Mouse (Mus musculus): ENCODE measurements around the gene Saa4. TPM values are rescaled to one million over a fixed set of nuclear protein-coding genes. Genes with fewer than 3 reads are reported as not detected.

Gene Saa4
- polyA plus RNA-seq (2015; fragmentation: Illumina TruSeq; extraction: RNeasy Lipid Tissue Mini Kit (QIAGEN cat#74804); ENCODE audit: low read depth, low replicate concordance), result not detected

DNA sequence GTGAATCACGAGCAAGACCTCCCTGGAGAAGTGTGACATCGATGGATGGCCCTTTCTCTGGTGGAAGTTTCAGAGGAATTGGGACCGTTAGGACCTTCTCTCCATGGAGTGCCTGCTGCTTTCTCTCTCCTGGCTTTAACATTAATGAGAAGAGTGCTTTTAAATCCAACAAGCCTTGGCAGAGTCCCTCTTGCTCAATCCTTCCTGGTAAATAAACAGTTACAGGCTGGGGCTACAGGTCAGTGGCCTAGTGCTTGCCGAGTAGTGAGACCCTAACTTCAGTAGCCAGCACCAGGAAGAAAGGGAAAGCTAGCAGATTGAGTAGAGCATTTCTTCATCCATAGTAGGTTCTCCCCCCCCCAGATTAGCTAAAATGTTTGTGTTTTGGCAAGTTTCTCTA is at the start of gene Saa4:
Saa4 (minus strand) TSS at position 146 of the 400 bp plus-strand sequence.

DNA sequence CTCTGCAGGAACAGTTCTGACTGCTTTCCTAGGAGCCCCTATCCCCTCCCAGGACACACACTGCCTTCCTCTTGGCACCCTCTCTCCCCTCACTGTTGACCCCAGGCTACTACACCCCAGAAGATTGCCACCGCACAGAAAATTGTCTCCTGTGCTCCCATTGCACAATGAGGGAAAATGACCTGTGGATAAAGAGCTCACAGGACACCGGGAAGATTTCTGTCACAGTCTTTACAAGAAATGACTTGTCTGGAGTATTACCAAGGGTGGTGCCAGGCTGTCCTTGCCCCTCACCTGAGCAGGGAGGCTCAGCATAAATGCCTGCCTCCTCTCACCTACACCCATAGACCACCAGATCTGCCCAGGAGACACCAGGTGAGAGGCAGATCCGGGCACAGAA is 19.1 kb upstream of the Saa4 start, which contains the start of gene Saa2:
Saa2 (plus strand) TSS at position 301 of the 400 bp plus-strand sequence.

DNA sequence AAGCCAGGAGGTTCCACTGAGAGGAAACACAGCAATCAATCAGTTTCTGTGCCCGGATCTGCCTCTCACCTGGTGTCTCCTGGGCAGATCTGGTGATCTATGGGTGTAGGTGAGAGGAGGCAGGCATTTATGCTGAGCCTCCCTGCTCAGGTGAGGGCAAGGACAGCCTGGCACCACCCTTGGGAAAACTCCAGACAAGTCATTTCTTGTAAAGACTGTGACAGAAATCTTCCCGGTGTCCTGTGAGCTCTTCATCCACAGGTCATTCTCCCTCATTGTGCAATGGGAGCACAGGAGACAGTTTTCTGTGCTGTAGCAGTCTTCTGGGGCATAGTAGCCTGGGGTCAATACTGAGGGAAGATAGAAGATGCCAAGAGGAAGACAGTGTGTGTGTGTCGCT is 10.5 kb upstream of the Saa4 start, which contains the start of gene Saa1:
Saa1 (minus strand) TSS at position 101 of the 400 bp plus-strand sequence.

DNA sequence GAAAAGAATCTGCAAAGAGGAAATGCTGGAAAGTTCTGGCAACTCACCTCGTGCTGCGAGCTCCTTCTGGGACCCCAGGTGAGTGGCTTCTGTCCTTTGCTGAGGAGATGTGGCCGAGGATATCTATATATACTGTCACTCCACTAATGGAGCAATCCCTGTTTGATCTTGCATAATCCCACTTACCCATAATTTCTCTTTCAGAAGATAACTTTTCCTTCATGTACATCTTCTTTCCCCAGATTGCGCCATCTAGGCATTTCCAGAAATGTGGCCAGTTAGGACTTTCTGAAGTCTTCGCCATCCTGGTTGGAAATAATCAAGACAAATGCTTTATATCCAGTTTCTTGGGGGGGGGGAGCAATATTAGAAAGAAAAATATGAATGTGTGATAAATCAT is 16.8 kb downstream of the Saa4 start, which contains the start of gene Saa3:
Saa3 (minus strand) TSS at position 101 of the 400 bp plus-strand sequence.

DNA sequence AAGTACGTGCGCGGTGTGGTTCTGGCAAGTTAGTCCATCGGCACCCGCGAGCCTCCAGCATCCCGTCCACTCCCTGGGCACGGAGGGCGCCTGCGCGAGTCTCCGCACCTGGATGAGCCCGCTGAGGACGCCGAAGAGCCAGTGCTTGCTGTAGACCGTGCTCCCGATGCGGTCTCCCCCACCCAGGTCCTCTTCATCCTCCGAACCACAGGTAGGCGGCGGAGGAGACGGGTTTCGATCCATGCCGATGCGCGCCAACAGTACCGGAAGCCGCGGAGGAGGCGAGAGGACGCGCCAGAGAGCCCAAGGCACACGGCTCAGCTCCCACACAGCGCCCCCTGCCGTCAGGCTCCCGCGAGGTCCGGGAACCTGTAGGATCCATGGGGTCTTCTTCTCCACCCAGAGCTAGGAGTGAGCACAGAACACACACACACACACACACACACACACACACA is 22.0 kb downstream of the Saa4 start, which contains the start of gene Saal1:
Saal1 (minus strand) TSS at position 291 of the 455 bp plus-strand sequence.

Other genes starting within 250 kb of the Saa4 start
- gene Sergef, start 92.8 kb downstream of the Saa4 start, polyA plus RNA-seq (2015; fragmentation: Illumina TruSeq; extraction: RNeasy Lipid Tissue Mini Kit (QIAGEN cat#74804); ENCODE audit: low read depth, low replicate concordance), result 35.9 TPM
- gene Tph1, start 60.1 kb downstream of the Saa4 start, polyA plus RNA-seq (2015; fragmentation: Illumina TruSeq; extraction: RNeasy Lipid Tissue Mini Kit (QIAGEN cat#74804); ENCODE audit: low read depth, low replicate concordance), result 0.95 TPM
- 6.8 TPM for gene Saal1, start 21.9 kb downstream of the Saa4 start, polyA plus RNA-seq (2015; fragmentation: Illumina TruSeq; extraction: RNeasy Lipid Tissue Mini Kit (QIAGEN cat#74804); ENCODE audit: low read depth, low replicate concordance)
- gene Saa3, start 16.9 kb downstream of the Saa4 start, polyA plus RNA-seq (2015; fragmentation: Illumina TruSeq; extraction: RNeasy Lipid Tissue Mini Kit (QIAGEN cat#74804); ENCODE audit: low read depth, low replicate concordance), result not detected
- gene Saa1, start 10.4 kb upstream of the Saa4 start, polyA plus RNA-seq (2015; fragmentation: Illumina TruSeq; extraction: RNeasy Lipid Tissue Mini Kit (QIAGEN cat#74804); ENCODE audit: low read depth, low replicate concordance), result not detected
- gene Saa2, start 19.2 kb upstream of the Saa4 start, polyA plus RNA-seq (2015; fragmentation: Illumina TruSeq; extraction: RNeasy Lipid Tissue Mini Kit (QIAGEN cat#74804); ENCODE audit: low read depth, low replicate concordance), result not detected
- gene Hps5, start 63.5 kb upstream of the Saa4 start, polyA plus RNA-seq (2015; fragmentation: Illumina TruSeq; extraction: RNeasy Lipid Tissue Mini Kit (QIAGEN cat#74804); ENCODE audit: low read depth, low replicate concordance), result 14.3 TPM
- 35.0 TPM for gene Gtf2h1, start 63.5 kb upstream of the Saa4 start, polyA plus RNA-seq (2015; fragmentation: Illumina TruSeq; extraction: RNeasy Lipid Tissue Mini Kit (QIAGEN cat#74804); ENCODE audit: low read depth, low replicate concordance)
- gene Ldha, start 108.9 kb upstream of the Saa4 start, polyA plus RNA-seq (2015; fragmentation: Illumina TruSeq; extraction: RNeasy Lipid Tissue Mini Kit (QIAGEN cat#74804); ENCODE audit: low read depth, low replicate concordance), result 476 TPM
- 0.45 TPM for gene Ldhc, start 128.6 kb upstream of the Saa4 start, polyA plus RNA-seq (2015; fragmentation: Illumina TruSeq; extraction: RNeasy Lipid Tissue Mini Kit (QIAGEN cat#74804); ENCODE audit: low read depth, low replicate concordance)
- 135 TPM for gene Tsg101, start 187.4 kb upstream of the Saa4 start, polyA plus RNA-seq (2015; fragmentation: Illumina TruSeq; extraction: RNeasy Lipid Tissue Mini Kit (QIAGEN cat#74804); ENCODE audit: low read depth, low replicate concordance)
- gene Uevld, start 225.9 kb upstream of the Saa4 start, polyA plus RNA-seq (2015; fragmentation: Illumina TruSeq; extraction: RNeasy Lipid Tissue Mini Kit (QIAGEN cat#74804); ENCODE audit: low read depth, low replicate concordance), result 10.6 TPM